Mouse (Mus musculus) WW6 (cell line): ENCODE measurements around the gene Cldn16.
"Not testable (repeated sequence)": the region's sequence is repeated elsewhere in the genome, so short reads cannot be mapped to it uniquely, and the experiment has no call there.

Source experiments
- DNase-seq: peaks from one replicate; pipeline ENCODE4 v3.0.0-alpha.2; 2013; ENCODE audit warnings: low read depth, low spot score

Gene Cldn16

GRCm38 (mm10) chr16:26462835-26463234 lies at the start of gene Cldn16:
Gene Cldn16 (plus strand): TSS chr16:26463135.
- no peak for DNase-seq

- no peak for DNase-seq
These were observed 44.3 kb upstream of the Cldn16 start for GRCm38 (mm10) chr16:26418616-26419015.

GRCm38 (mm10) chr16:26422078-26422477 lies 40.9 kb upstream of the Cldn16 start:
- no peak for DNase-seq

GRCm38 (mm10) chr16:26430246-26430645 lies 32.7 kb upstream of the Cldn16 start:
- DNase-seq, result no peak

- DNase-seq, result no peak
These were observed 29.4 kb upstream of the Cldn16 start for GRCm38 (mm10) chr16:26433486-26433885.

GRCm38 (mm10) chr16:26440031-26440430 lies 22.9 kb upstream of the Cldn16 start:
- DNase-seq, result no peak

GRCm38 (mm10) chr16:26441156-26441555 lies 21.8 kb upstream of the Cldn16 start:
- no peak for DNase-seq

GRCm38 (mm10) chr16:26444843-26445242 lies 18.1 kb upstream of the Cldn16 start:
- DNase-seq, result no peak

- DNase-seq, result no peak
These were observed 15.3 kb upstream of the Cldn16 start for GRCm38 (mm10) chr16:26447594-26447993.

GRCm38 (mm10) chr16:26454163-26454562 lies 8.8 kb upstream of the Cldn16 start:
- no peak for DNase-seq

- DNase-seq, result no peak
These were observed 6.8 kb upstream of the Cldn16 start for GRCm38 (mm10) chr16:26456182-26456581.

- no peak for DNase-seq
These were observed 3.6 kb downstream of the Cldn16 start for GRCm38 (mm10) chr16:26466535-26466934.

- DNase-seq, result no peak
These were observed 8.3 kb downstream of the Cldn16 start for GRCm38 (mm10) chr16:26471254-26471653.

- DNase-seq, result no peak
These were observed 32.8 kb downstream of the Cldn16 start for GRCm38 (mm10) chr16:26495721-26496120.

GRCm38 (mm10) chr16:26499705-26500104 lies 36.8 kb downstream of the Cldn16 start:
- not testable (repeated sequence) for DNase-seq

- DNase-seq, result no peak
These were observed 37.8 kb downstream of the Cldn16 start for GRCm38 (mm10) chr16:26500738-26501137.

- DNase-seq, result no peak
These were observed 42.0 kb downstream of the Cldn16 start for GRCm38 (mm10) chr16:26504961-26505360.

GRCm38 (mm10) chr16:26519596-26519995 lies 56.7 kb downstream of the Cldn16 start:
- peak; percentile 20 for DNase-seq

- no peak for DNase-seq
These were observed 62.9 kb downstream of the Cldn16 start for GRCm38 (mm10) chr16:26525832-26526231.

GRCm38 (mm10) chr16:26526669-26527068 lies 63.7 kb downstream of the Cldn16 start, which contains the start of gene Tmem207:
Gene Tmem207 (minus strand): TSS chr16:26526769.
- no peak for DNase-seq

GRCm38 (mm10) chr16:26527931-26528666 lies 65.2 kb downstream of the Cldn16 start:
- no peak for DNase-seq

GRCm38 (mm10) chr16:26530451-26530850 lies 67.5 kb downstream of the Cldn16 start:
- no peak for DNase-seq

GRCm38 (mm10) chr16:26532287-26532686 lies 69.4 kb downstream of the Cldn16 start:
- DNase-seq, result no peak
